Mouse (Mus musculus) neural tube, embryonic 14.5 days (tissue): Measurements from ENCODE around the gene Srxn1. TPM values are rescaled to one million over a fixed set of nuclear protein-coding genes. Genes with fewer than 3 reads are reported as not detected.

Experiments used
- ATAC-seq: fragments of 200-750 bp; cut with Nextera tagmentation; 2 replicates; pipeline ENCODE4 v1.8.0; 2017; ENCODE audit warnings: low read depth, mild to moderate bottlenecking, moderate TSS enrichment, moderate library complexity
- H3K27ac ChIP-seq: fragments of 300-500 bp; sonication (generic); 2 replicates; pipeline ENCODE4 v1.5.1; 2014; ENCODE audit warnings: low read depth, mild to moderate bottlenecking, control low read depth, low read length, moderate library complexity, mixed read lengths
- H3K27me3 ChIP-seq: fragments of 300-500 bp; sonication (generic); 2 replicates; pipeline ENCODE4 v1.6.1; 2014; ENCODE audit warnings: low read length; ENCODE audit not compliant: control insufficient read depth, insufficient read depth
- H3K36me3 ChIP-seq: fragments of 300-500 bp; sonication (generic); 2 replicates; pipeline ENCODE4 v1.6.1; 2014; ENCODE audit warnings: low read length, mixed read lengths; ENCODE audit not compliant: control insufficient read depth, insufficient read depth
- H3K4me1 ChIP-seq: fragments of 300-500 bp; sonication (generic); 2 replicates; pipeline ENCODE4 v1.6.1; 2014; ENCODE audit warnings: low read length; ENCODE audit not compliant: control insufficient read depth, insufficient read depth
- H3K4me2 ChIP-seq: fragments of 300-500 bp; sonication (generic); 2 replicates; pipeline ENCODE4 v1.6.1; 2014; ENCODE audit warnings: mild to moderate bottlenecking, low read depth, low read length, control low read depth
- H3K4me3 ChIP-seq: fragments of 300-500 bp; sonication (generic); 2 replicates; pipeline ENCODE4 v1.5.1; 2014; ENCODE audit warnings: low read depth, low read length, control low read depth, mixed read lengths
- H3K9ac ChIP-seq: fragments of 300-500 bp; sonication (generic); replicated peaks from 2 replicates; pipeline ENCODE4 v1.6.1; 2014; ENCODE audit warnings: low read depth, mild to moderate bottlenecking, control low read depth, low read length, mixed read lengths
- H3K9me3 ChIP-seq: fragments of 300-500 bp; sonication (generic); 2 replicates; pipeline ENCODE4 v1.6.1; 2016; ENCODE audit warnings: low read length; ENCODE audit not compliant: control insufficient read depth
- WGBS: fragments of 180-500 bp; shearing (Covaris S2); extraction: QIAGEN DNeasy Blood & Tissue Kit; methylation state at CpG from one replicate; pipeline ENCODE4 v1.1.7; 2014; 5-methylcytosine and 5-hydroxymethylcytosine counted together
- polyA plus RNA-seq: library from polyadenylated mRNA; unstranded; fragments of >200 nt; fragmentation: Nextera tagmentation; extraction: Ambion mirVana; gene quantifications from 2 replicates; pipeline ENCODE4 v1.2.1, GENCODE M21; 2014

Srxn1 gene
- polyA plus RNA-seq, 1 experiment from 2014 or later: 23.4 TPM

GRCm38 (mm10) chr2:152142571-152142970 lies 37.3 kb downstream of the Srxn1 start:
- ATAC-seq: no peak
- H3K27ac ChIP-seq: no peak overlapping the region
- H3K27me3 ChIP-seq: peaks cover 4% of the 10 kb centered on the region; the same call in 1 of the 2 replicates
- H3K4me3 ChIP-seq: no peak overlapping the region
- peak overlapping the region; percentile 72; the same call in 1 of the 2 replicates for H3K4me2 ChIP-seq
- H3K4me1 ChIP-seq: peaks cover 16% of the 10 kb centered on the region; the same call in 1 of the 2 replicates
- 2% methylated on average over 11 of the region's 11 CpGs for WGBS
- no peaks in the 10 kb centered on the region for H3K9me3 ChIP-seq
- no peaks in the 10 kb centered on the region for H3K36me3 ChIP-seq
- no peak overlapping the region for H3K9ac ChIP-seq

GRCm38 (mm10) chr2:152143279-152144157 lies 38.2 kb downstream of the Srxn1 start, which contains the start of gene Tcf15:
Gene Tcf15, plus strand, starts transcription at chr2:152143561.
- under 1% methylated on average over 99 of the region's 118 CpGs for whole genome bisulfite sequencing
- Histone ChIP-seq H3K4me2 (peak within 1 kb of the TSS; percentile 72), H3K9me3 (no peaks in the 10 kb centered on the region), H3K4me1 (peaks cover 16% of the 10 kb centered on the region; the same call in 1 of the 2 replicates), H3K27ac (no peak within 1 kb of the TSS), H3K4me3 (peak within 1 kb of the TSS; percentile 43), H3K9ac (peak within 1 kb of the TSS; percentile 52), H3K36me3 (no peaks in the 10 kb centered on the region), H3K27me3 (peaks cover 4% of the 10 kb centered on the region; the same call in 1 of the 2 replicates)
- peak; percentile 69 for ATAC-seq

GRCm38 (mm10) chr2:152144158-152144450 lies 38.8 kb downstream of the Srxn1 start:
- no peak overlapping the region for H3K27ac ChIP-seq
- H3K9me3 ChIP-seq: no peaks in the 10 kb centered on the region
- no peaks in the 10 kb centered on the region for H3K36me3 ChIP-seq
- peaks cover 4% of the 10 kb centered on the region; the same call in 1 of the 2 replicates for H3K27me3 ChIP-seq
- ATAC-seq: no peak
- peak overlapping the region; percentile 43 for H3K4me3 ChIP-seq
- WGBS: 20% methylated on average over 9 of the region's 9 CpGs
- peaks cover 16% of the 10 kb centered on the region; the same call in 1 of the 2 replicates for H3K4me1 ChIP-seq
- H3K9ac ChIP-seq: peak overlapping the region; percentile 52; the same call in 1 of the 2 replicates
- peak overlapping the region; percentile 72 for H3K4me2 ChIP-seq

- H3K9ac ChIP-seq: no peak overlapping the region
- no peaks in the 10 kb centered on the region for H3K9me3 ChIP-seq
- H3K4me3 ChIP-seq: peak overlapping the region; percentile 43
- H3K27ac ChIP-seq: no peak overlapping the region
- H3K4me2 ChIP-seq: peak overlapping the region; percentile 72; the same call in 1 of the 2 replicates
- H3K27me3 ChIP-seq: peaks cover 4% of the 10 kb centered on the region; the same call in 1 of the 2 replicates
- ATAC-seq: no peak
- peaks cover 16% of the 10 kb centered on the region; the same call in 1 of the 2 replicates for H3K4me1 ChIP-seq
- 52% methylated on average over 5 of the region's 5 CpGs for WGBS
- no peaks in the 10 kb centered on the region for H3K36me3 ChIP-seq
Observed at GRCm38 (mm10) chr2:152144501-152144900, 39.2 kb downstream of the Srxn1 start.

- ATAC-seq: no peak
- no peak overlapping the region for H3K4me2 ChIP-seq
- H3K9me3 ChIP-seq: no peaks in the 10 kb centered on the region
- no peak overlapping the region for H3K9ac ChIP-seq
- H3K27me3 ChIP-seq: peaks cover 4% of the 10 kb centered on the region; the same call in 1 of the 2 replicates
- no peak overlapping the region for H3K4me3 ChIP-seq
- WGBS: 71% methylated on average over 2 of the region's 2 CpGs
- H3K36me3 ChIP-seq: no peaks in the 10 kb centered on the region
- peaks cover 16% of the 10 kb centered on the region; the same call in 1 of the 2 replicates for H3K4me1 ChIP-seq
- H3K27ac ChIP-seq: no peak overlapping the region
Observed at GRCm38 (mm10) chr2:152145711-152146110, 40.4 kb downstream of the Srxn1 start.

GRCm38 (mm10) chr2:152147079-152147478 lies 41.8 kb downstream of the Srxn1 start:
- H3K4me3 ChIP-seq: no peak overlapping the region
- peaks cover 10% of the 10 kb centered on the region; the same call in 1 of the 2 replicates for H3K4me1 ChIP-seq
- no peaks in the 10 kb centered on the region for H3K9me3 ChIP-seq
- WGBS: 53% methylated on average over 3 of the region's 3 CpGs
- H3K9ac ChIP-seq: no peak overlapping the region
- peaks cover 4% of the 10 kb centered on the region; the same call in 1 of the 2 replicates for H3K27me3 ChIP-seq
- no peak overlapping the region for H3K27ac ChIP-seq
- H3K4me2 ChIP-seq: no peak overlapping the region
- no peaks in the 10 kb centered on the region for H3K36me3 ChIP-seq
- no peak for ATAC-seq

GRCm38 (mm10) chr2:152148675-152149074 lies 43.4 kb downstream of the Srxn1 start:
- Histone ChIP-seq H3K4me2 (no peak overlapping the region), H3K27ac (no peak overlapping the region), H3K36me3 (no peaks in the 10 kb centered on the region), H3K27me3 (peaks cover 4% of the 10 kb centered on the region; the same call in 1 of the 2 replicates), H3K9ac (no peak overlapping the region), H3K9me3 (no peaks in the 10 kb centered on the region), H3K4me3 (no peak overlapping the region), H3K4me1 (peaks cover 5% of the 10 kb centered on the region; the same call in 1 of the 2 replicates)
- ATAC-seq: no peak
- WGBS: 88% methylated on average over 9 of the region's 9 CpGs

- ATAC-seq: no peak
- Histone ChIP-seq H3K27me3 (no peaks in the 10 kb centered on the region; the same call in 1 of the 2 replicates), H3K4me3 (no peak overlapping the region), H3K4me1 (no peaks in the 10 kb centered on the region), H3K4me2 (no peak overlapping the region), H3K27ac (no peak overlapping the region), H3K9me3 (no peaks in the 10 kb centered on the region), H3K9ac (no peak overlapping the region), H3K36me3 (no peaks in the 10 kb centered on the region)
- WGBS: 10% methylated on average over 4 of the region's 4 CpGs
Observed at GRCm38 (mm10) chr2:152149891-152150290, 44.6 kb downstream of the Srxn1 start.

GRCm38 (mm10) chr2:152150373-152150772 lies 45.1 kb downstream of the Srxn1 start:
- Histone ChIP-seq H3K4me1 (no peaks in the 10 kb centered on the region), H3K9ac (no peak overlapping the region), H3K27me3 (no peaks in the 10 kb centered on the region), H3K9me3 (no peaks in the 10 kb centered on the region), H3K4me2 (no peak overlapping the region), H3K4me3 (no peak overlapping the region), H3K27ac (no peak overlapping the region), H3K36me3 (no peaks in the 10 kb centered on the region)
- ATAC-seq: no peak
- 57% methylated on average over 6 of the region's 6 CpGs for WGBS
